Mouse (Mus musculus) embryonic facial prominence, embryonic 14.5 days (tissue): ENCODE measurements around the gene Myo1a. TPM values are rescaled to one million over a fixed set of nuclear protein-coding genes. Genes with fewer than 3 reads are reported as not detected.
"Not testable (repeated sequence)": the region's sequence is repeated elsewhere in the genome, so short reads cannot be mapped to it uniquely, and the experiment has no call there.

Source experiments
- ATAC-seq: fragments of 200-750 bp; cut with Nextera tagmentation; 2 replicates; pipeline ENCODE4 v1.8.0; 2017; ENCODE audit warnings: low read depth, moderate number of reproducible peaks, moderate TSS enrichment
- DNase-seq: peaks from one replicate; pipeline ENCODE4 v3.0.0-alpha.2; 2015; ENCODE audit warnings: low spot score
- H3K27ac ChIP-seq: fragments of 300-500 bp; sonication (generic); replicated peaks from 2 replicates; pipeline ENCODE4 v1.5.1; 2014; ENCODE audit warnings: low read depth, mild to moderate bottlenecking, low read length, moderate library complexity
- H3K27me3 ChIP-seq: fragments of 300-500 bp; sonication (generic); replicated peaks from 2 replicates; pipeline ENCODE4 v1.6.1; 2014; ENCODE audit warnings: low read length; ENCODE audit not compliant: control insufficient read depth, insufficient read depth
- H3K36me3 ChIP-seq: fragments of 300-500 bp; sonication (generic); 2 replicates; pipeline ENCODE4 v1.6.1; 2014; ENCODE audit warnings: low read length, mixed read lengths; ENCODE audit not compliant: control insufficient read depth, insufficient read depth
- H3K4me1 ChIP-seq: fragments of 300-500 bp; sonication (generic); 2 replicates; pipeline ENCODE4 v1.6.1; 2014; ENCODE audit warnings: antibody characterized with exemption, low read length; ENCODE audit not compliant: control insufficient read depth, insufficient read depth
- H3K4me2 ChIP-seq: fragments of 300-500 bp; sonication (generic); 2 replicates; pipeline ENCODE4 v1.6.1; 2014; ENCODE audit warnings: low read depth, mild to moderate bottlenecking, low read length, moderate library complexity, mixed read lengths
- H3K4me3 ChIP-seq: fragments of 300-500 bp; sonication (generic); 2 replicates; pipeline ENCODE4 v1.5.1; 2014; ENCODE audit warnings: low read depth, mild to moderate bottlenecking, low read length
- H3K9ac ChIP-seq: fragments of 300-500 bp; sonication (generic); 2 replicates; pipeline ENCODE4 v1.6.1; 2014; ENCODE audit warnings: low read depth, mild to moderate bottlenecking, low read length, moderate library complexity, mixed read lengths
- H3K9me3 ChIP-seq: fragments of 300-500 bp; sonication (generic); 2 replicates; pipeline ENCODE4 v1.6.1; 2016; ENCODE audit warnings: low read length; ENCODE audit not compliant: control insufficient read depth
- WGBS: fragments of 180-500 bp; shearing (Covaris S2); extraction: QIAGEN DNeasy Blood & Tissue Kit; methylation state at CpG from one replicate; pipeline ENCODE4 v1.1.7; 2014; 5-methylcytosine and 5-hydroxymethylcytosine counted together
- polyA plus RNA-seq: library from polyadenylated mRNA; unstranded; fragments of >200 nt; fragmentation: Nextera tagmentation; extraction: Ambion mirVana; gene quantifications from 2 replicates; pipeline ENCODE4 v1.2.1, GENCODE M21; 2014

Myo1a gene
- 0.75 and 1.2 TPM in 2 replicates for polyA plus RNA-seq

DNA sequence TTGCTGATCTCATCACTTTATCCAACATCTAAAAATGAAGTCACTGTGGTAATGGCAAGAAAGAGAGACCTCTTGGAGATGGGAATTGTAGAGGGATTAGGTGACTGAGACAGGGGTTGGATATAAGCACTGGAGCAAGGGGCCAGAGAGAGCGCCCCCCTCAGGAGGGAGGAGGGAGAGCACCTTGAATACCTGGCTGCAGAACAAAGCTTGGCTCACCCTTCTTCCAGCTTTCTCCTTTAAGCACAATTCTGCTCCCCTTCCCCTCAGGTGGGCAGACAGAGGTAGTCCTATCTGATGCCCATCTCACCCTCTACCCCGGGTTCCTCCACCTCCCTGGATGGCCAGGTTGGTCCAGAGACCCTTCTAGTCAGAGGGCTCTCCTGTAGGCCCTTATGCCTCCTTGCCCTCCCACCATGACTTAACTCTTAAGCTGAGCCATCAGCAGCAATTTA lies at the start of gene Myo1a:
Gene Myo1a (plus strand): TSS at position 405 of the 455 bp plus-strand sequence.
- no CpG with 5 or more reads among the region's 2 CpGs for WGBS
- no peak within 1 kb of the TSS for H3K9ac ChIP-seq
- H3K27ac ChIP-seq: no peak within 1 kb of the TSS
- H3K4me3 ChIP-seq: no peak within 1 kb of the TSS
- H3K9me3 ChIP-seq: no peaks in the 10 kb centered on the region
- ATAC-seq: no peak
- H3K4me1 ChIP-seq: no peaks in the 10 kb centered on the region
- no peak within 1 kb of the TSS for H3K4me2 ChIP-seq
- no peaks in the 10 kb centered on the region for H3K36me3 ChIP-seq
- DNase-seq: no peak
- H3K27me3 ChIP-seq: no peaks in the 10 kb centered on the region

DNA sequence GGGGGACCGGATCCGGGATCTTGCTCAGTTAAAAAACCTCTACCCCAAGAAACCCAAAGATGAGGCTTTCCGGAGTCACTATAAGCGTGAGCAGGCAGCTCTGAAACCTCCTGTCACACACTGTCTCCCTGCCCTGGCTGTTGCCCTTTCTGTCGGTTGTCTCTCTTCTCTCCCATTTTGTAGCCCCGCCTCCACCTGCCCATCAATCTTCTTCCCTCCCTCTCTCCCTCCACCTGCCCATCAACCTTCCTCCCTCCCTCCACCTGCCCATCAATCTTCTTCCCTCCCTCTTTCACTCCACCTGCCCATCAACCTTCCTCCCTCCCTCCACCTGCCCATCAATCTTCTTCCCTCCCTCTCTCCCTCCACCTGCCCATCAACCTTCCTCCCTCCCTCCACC lies 47.4 kb upstream of the Myo1a start:
- not testable (repeated sequence) for H3K27ac ChIP-seq, H3K4me3 ChIP-seq, H3K9ac ChIP-seq, ATAC-seq, DNase-seq, H3K27me3 ChIP-seq, H3K9me3 ChIP-seq, H3K4me2 ChIP-seq
- peaks cover 58% of the 10 kb centered on the region for H3K36me3 ChIP-seq
- whole genome bisulfite sequencing: 60% methylated on average over 6 of the region's 6 CpGs
- H3K4me1 ChIP-seq: peaks cover 14% of the 10 kb centered on the region

DNA sequence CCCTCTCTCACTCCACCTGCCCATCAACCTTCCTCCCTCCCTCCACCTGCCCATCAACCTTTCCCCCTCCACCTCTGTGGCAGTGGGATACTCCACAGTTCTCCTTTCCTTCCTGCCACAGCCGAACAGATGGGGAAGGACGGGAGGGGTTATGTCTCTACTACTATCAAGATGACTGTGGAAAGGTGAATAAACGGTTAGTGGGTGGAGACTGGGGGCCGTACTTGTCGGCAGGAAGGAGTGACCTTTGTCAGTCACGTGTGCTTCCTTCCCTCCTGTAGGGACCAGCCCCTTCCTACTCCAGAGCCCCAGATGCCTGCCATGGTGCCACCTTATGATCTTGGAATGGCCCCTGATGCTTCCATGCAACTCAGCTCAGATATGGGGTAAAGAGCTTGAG lies 46.9 kb upstream of the Myo1a start:
- no peak for ATAC-seq

DNA sequence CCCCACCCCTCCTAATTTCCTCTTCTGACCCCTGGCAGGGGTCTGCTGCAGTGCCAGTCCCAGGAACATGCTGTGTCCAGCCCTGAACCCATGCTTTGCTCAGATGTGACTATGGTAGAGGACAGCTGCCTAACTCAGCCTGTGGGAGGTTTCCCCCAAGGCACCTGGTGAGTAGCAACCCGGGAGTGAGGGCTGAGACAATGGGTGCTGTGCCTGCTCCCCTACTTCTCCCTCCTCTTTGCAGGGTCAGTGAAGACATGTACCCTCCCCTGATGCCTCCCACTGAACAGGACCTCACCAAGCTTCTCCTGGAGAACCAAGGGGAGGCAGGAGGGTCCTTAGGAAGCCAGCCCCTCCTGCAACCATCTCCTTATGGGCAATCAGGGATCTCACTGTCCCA lies 45.4 kb upstream of the Myo1a start:
- ATAC-seq (no peak), DNase-seq (no peak)
- no peak overlapping the region for H3K4me3 ChIP-seq
- 44% methylated on average over 1 of the region's 1 CpGs for WGBS
- no peak overlapping the region for H3K9ac ChIP-seq
- H3K4me2 ChIP-seq: no peak overlapping the region
- H3K4me1 ChIP-seq: peaks cover 31% of the 10 kb centered on the region
- H3K36me3 ChIP-seq: peaks cover 68% of the 10 kb centered on the region
- no peak overlapping the region for H3K27ac ChIP-seq
- no peaks in the 10 kb centered on the region for H3K9me3 ChIP-seq
- no peaks in the 10 kb centered on the region for H3K27me3 ChIP-seq

More for the DNA sequence above, 46.9 kb upstream of the Myo1a start:
- H3K4me1 ChIP-seq: peaks cover 19% of the 10 kb centered on the region
- H3K27me3 ChIP-seq: no peaks in the 10 kb centered on the region
- H3K9ac ChIP-seq: no peak overlapping the region
- DNase-seq: no peak
- no peaks in the 10 kb centered on the region for H3K9me3 ChIP-seq
- no peak overlapping the region for H3K4me2 ChIP-seq
- no peak overlapping the region for H3K4me3 ChIP-seq
- H3K27ac ChIP-seq: no peak overlapping the region
- WGBS: 16% methylated on average over 6 of the region's 6 CpGs
- peaks cover 62% of the 10 kb centered on the region for H3K36me3 ChIP-seq

DNA sequence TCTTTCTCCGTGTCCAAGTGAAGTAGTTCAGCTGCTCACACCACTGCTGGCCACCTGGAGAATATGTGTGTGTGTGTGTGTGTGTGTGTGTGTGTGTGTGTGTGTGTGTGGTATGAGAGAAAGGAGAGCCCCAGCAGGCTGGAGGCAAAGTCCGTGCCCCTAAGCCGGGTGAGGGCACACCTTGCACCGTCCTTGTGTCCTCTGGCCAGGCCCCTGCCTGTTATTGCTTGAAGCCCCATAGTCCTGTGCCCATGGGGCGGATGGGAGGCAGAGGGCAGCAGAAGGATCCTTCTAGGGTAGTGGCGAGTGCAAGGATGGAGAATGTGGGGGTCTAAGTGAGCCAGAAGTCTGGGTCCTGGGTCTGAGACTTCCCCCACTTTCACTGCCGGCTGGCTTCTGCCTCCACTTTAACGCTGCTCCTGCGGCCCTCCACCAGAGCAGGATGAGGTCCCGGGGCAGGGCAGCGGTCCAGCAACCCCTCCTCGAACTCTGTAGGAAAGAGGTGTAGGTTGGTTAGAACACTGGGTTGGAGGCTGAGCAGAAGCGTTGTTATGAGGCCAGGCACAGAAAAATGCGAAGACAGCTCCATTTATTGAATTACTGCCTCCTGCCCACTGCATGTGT lies 43.6 kb upstream of the Myo1a start:
- peaks cover 56% of the 10 kb centered on the region for H3K36me3 ChIP-seq
- H3K4me1 ChIP-seq: peaks cover 38% of the 10 kb centered on the region
- WGBS: 28% methylated on average over 14 of the region's 14 CpGs
- H3K9me3 ChIP-seq: no peaks in the 10 kb centered on the region
- H3K4me2 ChIP-seq: peak overlapping the region; percentile 73
- H3K27me3 ChIP-seq: no peaks in the 10 kb centered on the region
- H3K4me3 ChIP-seq: peak overlapping the region; percentile 85
- peak overlapping the region; percentile 59 for H3K9ac ChIP-seq
- no peak for DNase-seq
- peak overlapping the region; percentile 77 for H3K27ac ChIP-seq
- no peak for ATAC-seq

DNA sequence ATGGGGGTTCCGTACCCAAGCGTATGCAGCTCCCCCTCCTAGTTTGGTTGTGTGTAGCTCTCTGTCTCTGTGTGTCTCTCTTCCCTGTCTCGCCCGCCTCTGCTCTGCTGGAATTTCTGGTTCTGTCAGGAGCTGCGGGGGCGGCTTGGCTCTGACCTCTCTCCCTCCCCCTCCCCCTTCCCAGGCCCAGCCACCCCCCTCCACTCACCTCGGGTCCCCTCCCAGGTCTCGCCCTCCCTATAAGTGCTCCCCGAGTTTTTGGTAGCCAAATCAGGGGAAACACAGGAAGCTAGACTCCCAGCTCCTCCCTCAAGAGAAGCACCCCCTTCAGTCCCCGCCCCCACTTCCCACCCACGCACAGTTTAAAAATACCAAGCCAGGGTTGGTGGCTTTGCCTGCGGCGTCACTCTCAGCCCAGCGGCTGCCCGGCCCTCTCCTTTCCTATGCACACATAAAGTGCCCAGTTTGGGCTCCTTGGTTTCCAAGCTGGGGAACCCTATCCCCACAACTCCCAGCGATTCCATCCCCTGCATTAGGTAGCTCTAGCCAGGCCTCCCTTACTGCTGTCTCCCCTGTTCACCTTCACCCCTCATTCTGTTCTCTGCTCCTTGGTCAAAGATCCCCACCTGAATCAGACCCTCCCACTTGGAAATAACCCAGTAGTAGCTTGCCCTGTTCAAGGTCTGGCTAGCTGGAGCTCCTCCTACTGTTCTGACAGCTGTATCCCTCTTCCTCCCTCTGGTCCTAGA lies 42.9 kb upstream of the Myo1a start:
- Histone ChIP-seq H3K4me3 (peak overlapping the region; percentile 85), H3K9me3 (no peaks in the 10 kb centered on the region), H3K4me2 (peak overlapping the region; percentile 73), H3K27me3 (no peaks in the 10 kb centered on the region), H3K9ac (peak overlapping the region; percentile 59), H3K36me3 (peaks cover 53% of the 10 kb centered on the region), H3K27ac (peak overlapping the region; percentile 77), H3K4me1 (peaks cover 38% of the 10 kb centered on the region)
- peak; percentile 7 for ATAC-seq
- WGBS: 10% methylated on average over 16 of the region's 16 CpGs
- DNase-seq: peak; percentile 86

DNA sequence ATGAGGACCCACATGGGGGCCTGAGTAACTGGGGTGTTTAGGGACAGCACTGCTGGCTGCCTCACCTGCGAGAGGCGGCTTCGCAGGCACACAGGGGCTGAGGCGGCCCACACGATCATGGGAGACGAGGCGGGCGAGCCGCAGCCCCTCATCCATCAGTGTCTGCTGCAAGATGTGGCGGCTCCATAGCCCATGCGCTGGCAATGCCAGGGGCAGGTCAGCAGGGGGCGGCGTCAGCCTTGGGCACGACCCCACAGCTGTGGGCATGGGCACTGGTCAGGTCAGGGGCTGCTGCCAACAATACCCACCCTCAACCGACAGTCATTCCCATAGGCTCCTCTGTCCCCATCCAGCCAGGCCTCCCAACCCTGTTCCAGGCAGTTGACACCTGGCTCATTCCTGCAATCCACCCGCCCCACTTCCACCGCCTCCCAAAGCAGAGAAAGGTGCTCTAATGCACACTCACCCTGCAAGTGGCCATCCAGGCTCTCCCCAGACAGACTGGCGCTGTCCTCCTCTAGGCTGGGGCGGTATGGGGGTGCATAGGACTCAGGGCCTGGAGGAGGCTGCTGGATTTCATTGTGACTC lies 42.2 kb upstream of the Myo1a start:
- peak overlapping the region; percentile 77 for H3K27ac ChIP-seq
- H3K27me3 ChIP-seq: no peaks in the 10 kb centered on the region
- H3K36me3 ChIP-seq: peaks cover 49% of the 10 kb centered on the region
- ATAC-seq: no peak
- peak overlapping the region; percentile 35; the same call in 1 of the 2 replicates for H3K9ac ChIP-seq
- peak overlapping the region; percentile 73 for H3K4me2 ChIP-seq
- no peak for DNase-seq
- H3K4me3 ChIP-seq: peak overlapping the region; percentile 85
- WGBS: 33% methylated on average over 11 of the region's 19 CpGs
- H3K9me3 ChIP-seq: no peaks in the 10 kb centered on the region
- peaks cover 38% of the 10 kb centered on the region for H3K4me1 ChIP-seq

DNA sequence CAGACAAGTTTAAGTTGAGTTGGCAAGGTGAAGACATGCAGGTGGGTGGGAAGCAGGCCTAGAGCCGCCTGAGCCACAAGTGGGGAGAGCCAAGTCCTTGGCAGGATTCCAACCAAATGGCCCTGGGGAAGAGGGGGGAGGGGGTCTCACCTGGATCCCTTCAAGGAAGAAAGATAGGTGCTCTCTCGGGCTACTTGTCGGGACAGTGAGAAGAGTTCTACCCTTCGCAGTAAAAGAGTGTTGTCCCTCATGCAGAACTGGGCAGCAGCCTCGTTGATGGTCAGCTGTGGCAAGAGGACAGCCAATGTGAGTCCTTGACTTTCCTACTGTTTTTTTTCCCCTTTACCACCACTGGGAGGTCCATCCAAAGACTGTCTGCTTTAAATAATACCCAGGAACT lies 41.4 kb upstream of the Myo1a start:
- WGBS: 27% methylated on average over 5 of the region's 5 CpGs
- peak; percentile 65 for DNase-seq
- Histone ChIP-seq H3K4me2 (peak overlapping the region; percentile 73), H3K36me3 (peaks cover 49% of the 10 kb centered on the region), H3K4me1 (peaks cover 38% of the 10 kb centered on the region), H3K27ac (peak overlapping the region; percentile 77; the same call in 1 of the 2 replicates), H3K27me3 (no peaks in the 10 kb centered on the region), H3K9ac (peak overlapping the region; percentile 47; the same call in 1 of the 2 replicates), H3K4me3 (peak overlapping the region; percentile 85), H3K9me3 (no peaks in the 10 kb centered on the region)
- ATAC-seq: no peak
